Mouse (Mus musculus) cerebellum, postnatal 14 days (tissue): ENCODE results near the gene Cipc.

ENCODE experiments used
- DNase-seq, 2 experiments: peaks; one replicate each; pipeline ENCODE4 v3.0.0; 2021; ENCODE audit warnings: mixed read lengths in 2 of 2

Cipc gene

GRCm38 (mm10) chr12:86961589-86962344, 14.9 kb downstream of the Cipc start:
- peak; percentile 61 to 63 for DNase-seq

DNA sequence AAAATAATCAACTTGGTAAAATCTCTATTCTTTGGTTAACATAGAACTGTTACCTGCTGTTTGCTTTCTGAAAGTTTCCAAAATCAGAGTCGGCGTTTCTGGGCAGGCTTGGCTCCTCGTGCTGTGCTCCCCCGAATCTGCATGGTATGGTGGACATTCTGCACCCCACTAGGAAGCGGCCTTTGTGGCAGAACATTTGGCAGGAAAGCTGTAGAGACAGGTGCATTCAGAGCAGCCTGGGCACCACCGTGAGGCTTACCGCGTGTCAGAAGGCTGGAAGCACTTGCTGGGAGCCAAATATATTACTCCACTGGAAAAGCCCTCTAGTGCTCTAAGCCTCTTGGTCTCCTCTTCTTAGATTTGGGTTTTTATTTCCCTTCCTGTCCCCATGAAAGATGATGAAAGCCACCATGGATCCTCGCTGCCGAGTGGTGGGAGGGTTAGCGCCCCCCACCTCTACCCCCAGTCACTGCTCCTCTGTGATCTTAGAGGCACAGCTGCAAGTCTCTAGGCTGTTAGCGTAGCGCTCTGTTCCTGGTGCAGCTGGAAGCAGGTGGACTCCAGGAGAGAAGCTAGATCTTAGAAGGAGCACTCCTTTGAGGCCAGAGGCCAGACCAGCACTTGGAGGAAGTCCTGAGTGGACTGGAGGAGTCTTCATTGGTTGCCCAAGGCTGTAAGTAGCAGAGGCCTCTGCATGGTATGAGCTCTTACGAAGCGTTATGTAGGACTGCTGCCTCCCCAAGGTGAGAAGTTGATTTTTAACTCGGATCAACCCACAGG, 17.6 kb downstream of the Cipc start:
- peak; percentile 68 to 84 for DNase-seq

DNA sequence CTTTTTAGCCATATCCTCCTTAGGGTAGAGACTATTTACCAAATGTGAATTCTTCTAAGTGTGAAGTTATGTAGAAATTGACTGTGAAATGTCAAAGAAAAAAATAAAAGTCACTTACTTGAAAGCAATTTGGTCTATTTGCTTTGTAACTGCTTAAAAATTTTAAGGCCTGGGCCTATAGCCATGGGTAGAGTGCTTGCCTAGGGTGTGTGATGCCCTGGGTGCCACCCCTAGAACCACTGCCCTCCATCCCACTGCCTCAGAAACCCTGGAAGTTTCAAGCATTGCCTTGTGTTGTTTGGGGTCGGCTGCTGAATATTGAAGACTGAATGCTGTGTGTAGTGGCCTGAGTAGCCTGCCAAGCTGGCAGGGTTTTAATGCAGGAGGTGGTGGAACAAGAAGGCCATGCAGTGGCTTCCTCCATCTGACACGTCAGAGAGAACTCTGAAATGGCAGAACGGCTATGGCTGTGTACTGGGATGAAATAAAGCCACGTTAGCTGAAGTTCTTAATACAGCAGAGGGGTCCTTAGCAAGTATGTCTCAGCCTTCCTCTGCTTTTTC, 18.5 kb downstream of the Cipc start:
- peak; percentile 37 to 57 for DNase-seq

GRCm38 (mm10) chr12:86968468-86969219, 21.8 kb downstream of the Cipc start:
- peak in 1 of 2 experiments; percentile 30 for DNase-seq

DNA sequence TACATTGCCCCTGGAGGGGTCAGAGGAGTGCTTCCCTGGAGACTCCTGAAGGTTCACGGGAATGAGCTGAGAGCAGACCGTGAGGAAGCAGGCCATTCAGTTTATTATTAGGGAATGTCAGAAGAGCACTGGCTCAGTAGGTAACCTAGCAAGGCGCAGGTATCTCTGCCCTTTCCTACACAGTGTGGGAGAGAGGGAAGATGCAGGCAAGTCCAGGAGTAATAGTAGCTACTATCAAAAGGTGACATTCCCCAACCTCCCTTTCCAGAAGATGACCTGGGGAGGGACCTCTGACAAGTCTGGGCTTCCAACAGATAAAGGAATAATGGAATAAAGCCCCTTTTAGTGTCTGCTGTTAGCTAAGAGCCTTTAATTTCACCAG, 22.4 kb downstream of the Cipc start:
- DNase-seq, result no peak

DNA sequence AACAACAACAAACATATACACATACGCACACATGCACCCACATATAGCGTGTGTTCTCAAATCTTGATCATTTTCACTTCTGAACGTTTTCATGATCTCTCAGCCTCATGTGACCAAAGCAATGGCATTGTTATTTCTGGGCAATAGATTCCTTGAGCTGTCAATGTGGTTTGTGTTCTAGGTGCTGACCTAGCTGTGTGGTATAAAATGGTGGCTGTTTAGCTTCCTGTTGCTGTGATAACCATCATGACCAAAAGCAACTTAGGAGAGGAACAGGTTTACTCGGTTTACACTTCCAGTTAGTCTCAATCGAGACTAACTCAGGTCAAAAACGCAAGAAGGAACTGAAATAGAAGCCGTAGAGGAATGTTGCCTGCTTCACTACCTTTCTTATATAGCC, 24.2 kb downstream of the Cipc start:
- no peak for DNase-seq

DNA sequence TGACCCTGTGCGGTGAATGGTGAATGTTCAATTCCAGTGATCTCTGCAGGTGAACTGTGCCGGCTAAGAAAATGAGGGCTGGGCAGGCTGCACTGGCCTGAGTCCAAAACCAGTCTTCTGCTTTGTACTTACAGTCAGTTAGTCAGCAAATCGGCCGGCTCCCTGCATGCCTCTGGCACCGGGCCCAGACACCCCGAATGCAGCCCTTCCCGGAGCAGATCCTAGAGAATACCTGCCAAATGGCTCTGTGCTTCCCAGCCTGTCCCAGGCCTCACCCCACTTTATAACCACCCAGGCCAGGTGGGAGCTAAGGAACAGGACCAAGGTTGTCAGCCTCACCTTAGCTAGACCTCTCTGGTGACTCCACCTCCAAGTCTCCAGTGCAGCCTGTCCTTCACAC, 26.4 kb downstream of the Cipc start:
- DNase-seq, result peak; percentile 98 to 99

DNA sequence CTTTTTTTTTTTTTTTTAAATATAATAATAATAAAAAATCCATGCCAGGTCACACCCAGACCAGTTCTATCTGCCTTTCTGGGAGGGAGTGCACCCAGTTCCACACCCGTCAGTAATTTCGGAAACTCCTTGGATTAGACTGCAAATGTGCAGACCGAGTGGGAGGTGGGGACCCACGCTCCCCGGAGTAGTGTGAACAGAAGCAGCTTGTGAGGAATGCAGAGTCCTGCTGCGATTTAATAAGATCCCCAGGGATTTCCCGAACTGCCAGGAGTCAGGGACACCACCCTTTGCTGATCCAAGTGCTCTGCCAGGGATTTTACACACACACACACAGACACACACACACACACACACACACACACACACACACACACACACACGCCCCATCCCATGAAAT, 26.9 kb downstream of the Cipc start:
- peak in 1 of 2 experiments; percentile 66 for DNase-seq

- peak; percentile 95 to 96 for DNase-seq
Measured at GRCm38 (mm10) chr12:86974387-86975288, 27.8 kb downstream of the Cipc start.

GRCm38 (mm10) chr12:86975761-86976160, 28.9 kb downstream of the Cipc start:
- peak in 1 of 2 experiments; percentile 35 for DNase-seq

GRCm38 (mm10) chr12:86976511-86977168, 29.8 kb downstream of the Cipc start:
- DNase-seq, result peak in 1 of 2 experiments; percentile 35

DNA sequence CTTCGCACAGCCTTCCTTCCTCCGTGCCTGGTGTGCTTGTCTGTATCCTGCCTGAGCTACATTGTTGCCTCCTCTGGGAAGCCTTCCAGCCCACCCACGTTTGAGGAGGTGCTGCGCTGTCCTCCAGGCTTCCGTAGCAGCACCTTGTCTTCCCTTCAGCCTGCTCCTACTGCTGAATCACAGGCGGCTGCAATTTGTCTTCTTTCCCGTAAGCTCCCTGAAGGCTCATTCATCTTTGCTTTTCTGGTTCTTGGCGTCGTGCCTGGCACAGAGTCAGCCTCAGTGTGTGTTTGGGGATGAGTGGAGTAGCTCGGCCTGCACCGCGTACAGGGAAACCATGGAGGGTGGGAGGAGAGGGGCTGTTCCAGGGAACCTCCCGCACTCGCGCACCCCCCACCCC, 31.0 kb downstream of the Cipc start:
- DNase-seq, result peak in 1 of 2 experiments; percentile 71

- peak; percentile 80 to 87 for DNase-seq
Measured at GRCm38 (mm10) chr12:86981180-86981579, 34.3 kb downstream of the Cipc start.

- DNase-seq, result peak in 1 of 2 experiments; percentile 49
Measured at GRCm38 (mm10) chr12:86983470-86984193, 36.8 kb downstream of the Cipc start.

GRCm38 (mm10) chr12:86984194-86984555, 37.3 kb downstream of the Cipc start:
- no peak for DNase-seq

DNA sequence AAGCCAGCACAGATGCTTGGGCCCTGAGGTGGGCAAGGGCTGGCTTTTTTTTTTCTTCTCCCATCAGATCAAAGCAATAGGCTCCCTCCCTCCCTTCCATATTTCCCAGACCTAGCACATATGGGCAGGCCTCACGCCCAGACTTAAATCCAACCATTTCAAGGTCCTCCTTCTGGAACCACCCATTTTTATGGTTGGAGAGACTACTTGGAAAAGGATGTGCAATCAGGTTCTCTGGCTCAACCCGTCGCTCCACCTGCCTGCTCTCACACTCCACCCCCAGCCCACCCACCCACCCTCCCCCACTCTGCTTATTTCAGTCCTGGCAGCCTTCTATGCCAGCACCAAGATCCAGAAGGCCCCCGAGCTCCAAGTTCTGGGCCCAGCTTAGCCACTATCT, 39.7 kb downstream of the Cipc start:
- peak in 1 of 2 experiments; percentile 40 for DNase-seq

- DNase-seq, result no peak
Measured at GRCm38 (mm10) chr12:86988227-86988626, 41.4 kb downstream of the Cipc start.

- DNase-seq, result peak; percentile 52 to 61
Measured at GRCm38 (mm10) chr12:86989378-86989777, 42.5 kb downstream of the Cipc start.

DNA sequence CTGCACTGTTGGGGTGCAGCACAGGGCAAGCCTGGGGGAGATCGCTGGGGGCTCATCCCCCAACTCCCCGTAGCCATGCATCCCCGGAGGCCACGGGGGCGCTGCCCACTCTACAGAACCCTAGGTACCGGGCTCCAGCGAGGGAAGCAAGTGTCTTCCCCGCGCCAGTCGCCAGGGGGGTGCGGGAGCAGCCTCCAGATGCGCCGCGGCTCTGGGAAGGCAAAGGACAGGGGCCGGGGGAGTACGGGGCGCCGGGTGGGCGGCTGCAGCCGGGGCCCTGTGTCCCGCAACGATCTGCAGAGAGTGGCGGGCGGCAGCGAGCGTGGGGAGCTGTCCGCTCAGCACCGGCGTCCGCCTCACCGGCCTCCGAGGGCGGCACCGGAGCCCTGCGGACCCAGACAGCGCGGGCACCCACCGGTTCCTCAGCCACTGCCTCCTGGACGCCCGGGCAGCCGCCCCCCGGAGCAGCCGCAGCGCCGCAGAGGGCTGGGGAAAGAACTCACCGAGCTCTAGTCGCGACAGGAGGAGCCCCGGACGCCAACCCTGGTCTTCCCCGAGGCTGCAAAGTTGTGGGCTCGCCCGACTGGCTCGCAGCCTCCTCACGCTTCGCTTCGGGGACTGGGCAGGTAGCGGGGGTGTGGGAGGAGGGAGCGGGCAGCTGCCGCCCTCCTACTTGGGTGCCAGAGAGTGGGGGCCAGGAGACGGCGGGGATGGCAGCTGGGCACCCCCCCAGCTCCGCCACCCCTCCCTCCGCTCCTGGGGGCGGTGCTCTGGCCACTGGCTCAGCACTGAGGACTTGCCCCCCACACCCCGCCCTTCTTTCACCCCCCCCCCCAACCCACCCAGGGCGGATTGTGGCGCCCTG, 43.3 kb downstream of the Cipc start, which contains the start of gene Zdhhc22:
Zdhhc22 (minus strand) TSS at position 541 of the 865 bp plus-strand sequence.
- DNase-seq, result peak; percentile 72 to 85

- DNase-seq, result peak in 1 of 2 experiments; percentile 13
Measured at GRCm38 (mm10) chr12:86990755-86991110, 43.9 kb downstream of the Cipc start.
